Mouse (Mus musculus): ENCODE results near the gene Kctd21.

DNA sequence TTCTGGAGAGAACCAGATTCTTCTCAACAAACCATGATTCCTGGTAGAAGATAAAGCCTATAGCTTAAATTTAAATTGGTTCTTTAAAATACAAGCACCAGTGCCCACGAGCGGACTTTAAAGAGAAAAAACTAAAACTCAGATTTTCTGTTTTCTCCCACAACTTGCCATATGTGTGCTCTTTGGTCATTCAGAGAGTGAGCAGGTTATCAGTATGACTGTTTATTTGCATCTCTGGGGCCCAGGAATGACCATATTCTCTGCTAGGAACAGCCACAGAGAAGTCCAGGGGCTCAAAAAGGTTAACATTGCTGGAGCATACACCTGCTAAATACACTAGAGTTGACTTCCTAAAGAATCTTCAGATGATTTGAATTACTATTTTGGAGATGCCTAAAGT is 33.8 kb upstream of the Kctd21 start:
- TF ChIP-seq CTCF (IDR thresholded peaks at IDR 0.05; ENCODE audit: extremely low read depth, insufficient read length, insufficient replicate concordance, low read depth, low read length) (no peak), POLR2A (IDR thresholded peaks at IDR 0.05; ENCODE audit: low read depth, low read length) (no peak)

Data from small intestine, adult 2 months (tissue).